Mouse (Mus musculus) ES-E14 (cell line): ENCODE results near the gene Mcfd2. TPM values are rescaled to one million over a fixed set of nuclear protein-coding genes. Genes with fewer than 3 reads are reported as not detected.

Experiments
- DNase-seq: peaks from one replicate; pipeline ENCODE4 v3.0.0-alpha.2; 2013; ENCODE audit warnings: low read depth, low spot score
- H3K27ac ChIP-seq: 2 replicates; pipeline ENCODE4 v1.5.1; 2012; ENCODE audit warnings: low read depth, mild to moderate bottlenecking, low read length, moderate library complexity, mixed read lengths; ENCODE audit not compliant: poor library complexity, insufficient read depth, severe bottlenecking
- H3K36me3 ChIP-seq: 2 replicates; pipeline ENCODE4 v1.6.1; 2012; ENCODE audit warnings: mild to moderate bottlenecking, low read length, moderate library complexity, mixed read lengths; ENCODE audit not compliant: control insufficient read depth, poor library complexity, insufficient read depth, severe bottlenecking
- H3K4me1 ChIP-seq, 2 experiments: fragments of 150-350 bp in 1 of 2; sonication (generic) in 1 of 2; 2 replicates each; pipeline ENCODE4 v1.6.1; 2012; ENCODE audit warnings: low read length in 2 of 2, mild to moderate bottlenecking in 1 of 2, mixed read lengths in 1 of 2; ENCODE audit not compliant: control insufficient read depth in 2 of 2, insufficient read depth in 2 of 2, poor library complexity in 1 of 2
- H3K4me3 ChIP-seq, 2 experiments: fragments of 150-350 bp in 1 of 2; sonication (generic) in 1 of 2; 2 replicates each; pipeline ENCODE4 v1.5.1; 2012; ENCODE audit warnings: low read length in 2 of 2, low read depth in 1 of 2, mild to moderate bottlenecking in 1 of 2, mixed read lengths in 1 of 2; ENCODE audit not compliant: insufficient read depth in 1 of 2, poor library complexity in 1 of 2, severe bottlenecking in 1 of 2
- H3K9ac ChIP-seq: 2 replicates; pipeline ENCODE4 v1.6.1; 2012; ENCODE audit warnings: low read depth, mild to moderate bottlenecking, low read length, mixed read lengths; ENCODE audit not compliant: poor library complexity, insufficient read depth, severe bottlenecking
- H3K9me3 ChIP-seq: fragments of 150-350 bp; sonication (generic); 2 replicates; pipeline ENCODE4 v1.6.1; 2012; ENCODE audit warnings: low read depth, mild to moderate bottlenecking, low read length; ENCODE audit not compliant: control insufficient read depth, insufficient read depth
- CHD2 ChIP-seq: IDR thresholded peaks from 2 replicates; pipeline ENCODE4 v1.6.1; 2014; ENCODE audit warnings: mild to moderate bottlenecking, low read depth, low read length, inconsistent platforms
- HCFC1 ChIP-seq: IDR thresholded peaks from 2 replicates; pipeline ENCODE4 v1.6.1; 2012; ENCODE audit warnings: low read length, inconsistent platforms, borderline replicate concordance; ENCODE audit not compliant: insufficient read depth
- MAFK ChIP-seq: IDR thresholded peaks from 2 replicates; pipeline ENCODE4 v1.6.1; 2014; ENCODE audit warnings: mild to moderate bottlenecking, low read depth, low read length, inconsistent platforms; ENCODE audit not compliant: insufficient read depth
- ZC3H11A ChIP-seq: IDR thresholded peaks from 2 replicates; pipeline ENCODE4 v1.6.1; 2012; ENCODE audit warnings: low read depth, mild to moderate bottlenecking, inconsistent platforms, low read length, borderline replicate concordance
- ZNF384 ChIP-seq: IDR thresholded peaks from 2 replicates; pipeline ENCODE4 v1.6.1; 2012; ENCODE audit warnings: low read depth, low read length, inconsistent platforms
- in situ Hi-C, 2 experiments: fragments of 600-800 bp; cut with MboI; formaldehyde crosslinking; loops; one replicate each; pipeline ENCODE4 v1.15.1; 2025; ENCODE audit warnings: low sequenced_read_pairs in 2 of 2, inconsistent platforms in 1 of 2; ENCODE audit not compliant: unreplicated experiment in 2 of 2
- total RNA-seq: library from RNA; depleted of rRNA; stranded (reverse); fragments of 300-350 nt; gene quantifications from 2 replicates; pipeline ENCODE4 v1.2.3, GENCODE M21; 2012; rRNA removed

The Mcfd2 gene
- total RNA-seq = 81.8 and 98.4 TPM in 2 replicates

- Histone ChIP-seq H3K4me3 (peak within 1 kb of the TSS; percentile 87 to 99), H3K9ac (peak within 1 kb of the TSS; percentile 89), H3K27ac (no peak within 1 kb of the TSS), H3K4me1 (0 out of 4 replicates have a peak, but pooled peaks cover 0 to 2% of the 10 kb centered on the region in 2 experiments), H3K9me3 (no peaks in the 10 kb centered on the region), H3K36me3 (no peaks in the 10 kb centered on the region)
- peak; percentile 79 for DNase-seq
- 0 out of 2 replicates have a peak, but pooled peaks have one; percentile 29 for TF ChIP-seq HCFC1
- no peak for TF ChIP-seq MAFK
- TF ChIP-seq ZC3H11A = no peak
- TF ChIP-seq ZNF384 = no peak
- in situ Hi-C loops = no loop called here
Measured at GRCm38 (mm10) chr17:87265792-87266186, at the start of gene Mcfd2. TSS of gene Mcfd2 (minus strand) at chr17:87265935.

- peak; percentile 88 for DNase-seq
- Histone ChIP-seq H3K4me1 (peaks cover 0 to 8% of the 10 kb centered on the region in 2 experiments; a peak in 1 of 4 replicates), H3K9me3 (no peaks in the 10 kb centered on the region), H3K4me3 (peak overlapping the region; percentile 27 to 29; a peak in 3 of 4 replicates), H3K36me3 (no peaks in the 10 kb centered on the region), H3K27ac (no peak overlapping the region), H3K9ac (peak overlapping the region; percentile 63; the same call in 1 of the 2 replicates)
- TF ChIP-seq HCFC1 = no peak
- TF ChIP-seq ZNF384 = peak; percentile 60; the same call in 1 of the 2 replicates
- TF ChIP-seq CHD2 = no peak
- TF ChIP-seq ZC3H11A = peak; percentile 69
- no peak for TF ChIP-seq MAFK
- in situ Hi-C loops = loop anchor here in 1 of 2 experiments (10.0 kb wide), 1 partner anchor 250 kb away; no protein-coding TSS in a partner anchor
Measured at GRCm38 (mm10) chr17:87315021-87315531, 49.3 kb upstream of the Mcfd2 start.

- in situ Hi-C loops = loop anchor here in 1 of 2 experiments (10.0 kb wide), 1 partner anchor 250 kb away; no protein-coding TSS in a partner anchor
- no peak overlapping the region for H3K9ac ChIP-seq
- peaks cover 3% of the 10 kb centered on the region; the same call in 1 of the 2 replicates for H3K36me3 ChIP-seq
- H3K27ac ChIP-seq = no peak overlapping the region
- H3K4me3 ChIP-seq = peak overlapping the region; percentile 27 to 29; a peak in 3 of 4 replicates
- DNase-seq = peak; percentile 64
- H3K9me3 ChIP-seq = no peaks in the 10 kb centered on the region
- H3K4me1 ChIP-seq = peaks cover 0 to 8% of the 10 kb centered on the region in 2 experiments; a peak in 1 of 4 replicates
- TF ChIP-seq HCFC1 (no peak), CHD2 (no peak), ZC3H11A (no peak), ZNF384 (no peak), MAFK (no peak)
Measured at GRCm38 (mm10) chr17:87314530-87314946, 48.8 kb upstream of the Mcfd2 start.

- Histone ChIP-seq H3K9ac (no peak overlapping the region), H3K4me1 (peaks cover 0 to 8% of the 10 kb centered on the region in 2 experiments; a peak in 1 of 4 replicates), H3K27ac (no peak overlapping the region), H3K4me3 (no peak overlapping the region), H3K36me3 (peaks cover 3% of the 10 kb centered on the region; the same call in 1 of the 2 replicates), H3K9me3 (no peaks in the 10 kb centered on the region)
- no peak for DNase-seq
- in situ Hi-C loops = loop anchor here in 1 of 2 experiments (10.0 kb wide), 1 partner anchor 251 kb away; no protein-coding TSS in a partner anchor
- TF ChIP-seq ZC3H11A (no peak), HCFC1 (no peak), MAFK (no peak), ZNF384 (no peak), CHD2 (no peak)
Measured at GRCm38 (mm10) chr17:87314121-87314520, 48.4 kb upstream of the Mcfd2 start.
